ENCODE assay signal across 8 mouse cellular contexts in genomic region chr1:79760656-79761055, GRCm38 (mm10). TPM values are rescaled to one million over a fixed set of nuclear protein-coding genes. Genes with fewer than 3 reads are reported as not detected.
DNase-seq lines count a peak whose midpoint lies in the region; ATAC-seq and TF ChIP-seq lines count a peak whose summit lies in the region.

No protein-coding gene starts in this region.

- H3K9ac ChIP-seq in lung, embryonic 15.5 days: peak overlapping the region; percentile 93
- peak overlapping the region; percentile 86 for H3K9ac ChIP-seq in forebrain, embryonic 15.5 days (replicated peaks)
- H3K9ac ChIP-seq in kidney, embryonic 15.5 days: peak overlapping the region; percentile 87
- peak overlapping the region; percentile 87 for H3K9ac ChIP-seq in midbrain, embryonic 11.5 days (ENCODE audit: low read length)

- no peak for TF ChIP-seq POLR2A in bone marrow, adult 2 months (IDR thresholded peaks at IDR 0.05; ENCODE audit: borderline replicate concordance, control insufficient read depth, low read depth, low read length)

- no peaks in the 10 kb centered on the region for H3K36me3 ChIP-seq in lung, embryonic 15.5 days
- no peaks in the 10 kb centered on the region for H3K36me3 ChIP-seq in forebrain, embryonic 15.5 days
- H3K36me3 ChIP-seq in kidney, embryonic 15.5 days: no peaks in the 10 kb centered on the region
- H3K36me3 ChIP-seq in midbrain, embryonic 11.5 days (ENCODE audit: control insufficient read depth, insufficient read depth, low read length): no peaks in the 10 kb centered on the region

- H3K9me3 ChIP-seq in lung, embryonic 15.5 days: no peaks in the 10 kb centered on the region
- no peaks in the 10 kb centered on the region for H3K9me3 ChIP-seq in forebrain, embryonic 15.5 days
- H3K9me3 ChIP-seq in kidney, embryonic 15.5 days (replicated peaks): no peaks in the 10 kb centered on the region
- H3K9me3 ChIP-seq in midbrain, embryonic 11.5 days (ENCODE audit: control insufficient read depth, low read length): no peaks in the 10 kb centered on the region

- peak; percentile 11; the same call in 1 of the 2 replicates for ATAC-seq in lung, embryonic 15.5 days (ENCODE audit: borderline replicate concordance, extremely low read depth, low FRiP score, low TSS enrichment)
- ATAC-seq in forebrain, embryonic 15.5 days (replicated peaks): no peak; the same call in 1 of the 2 replicates
- ATAC-seq in kidney, embryonic 15.5 days (replicated peaks; ENCODE audit: low FRiP score): peak; percentile 30
- no peak for ATAC-seq in midbrain, embryonic 11.5 days (ENCODE audit: low FRiP score)

- H3K4me3 ChIP-seq in lung, embryonic 15.5 days: peak overlapping the region; percentile 92
- peak overlapping the region; percentile 99 for H3K4me3 ChIP-seq in bone marrow, adult 2 months (replicated peaks; ENCODE audit: control insufficient read depth, low read depth, low read length)
- H3K4me3 ChIP-seq in forebrain, embryonic 15.5 days: peak overlapping the region; percentile 66
- peak overlapping the region; percentile 92 for H3K4me3 ChIP-seq in kidney, embryonic 15.5 days (replicated peaks)
- peak overlapping the region; percentile 82 for H3K4me3 ChIP-seq in midbrain, embryonic 11.5 days (ENCODE audit: low read depth, low read length)

- no peak overlapping the region for H3K27ac ChIP-seq in lung, embryonic 15.5 days
- peak overlapping the region; percentile 20 for H3K27ac ChIP-seq in bone marrow, adult 2 months (ENCODE audit: control insufficient read depth, insufficient read depth, low read depth, low read length, poor library complexity)
- no peak overlapping the region for H3K27ac ChIP-seq in forebrain, embryonic 15.5 days (replicated peaks)
- H3K27ac ChIP-seq in kidney, embryonic 15.5 days: no peak overlapping the region
- H3K27ac ChIP-seq in midbrain, embryonic 11.5 days (ENCODE audit: low read depth, low read length): no peak overlapping the region

- no peaks in the 10 kb centered on the region for H3K27me3 ChIP-seq in lung, embryonic 15.5 days
- H3K27me3 ChIP-seq in forebrain, embryonic 15.5 days: no peaks in the 10 kb centered on the region
- H3K27me3 ChIP-seq in kidney, embryonic 15.5 days: no peaks in the 10 kb centered on the region
- H3K27me3 ChIP-seq in midbrain, embryonic 11.5 days (ENCODE audit: control insufficient read depth, insufficient read depth, low read length): no peaks in the 10 kb centered on the region

- DNase-seq in lung, postnatal 25 days (ENCODE audit: low spot score): no peak
- DNase-seq in midbrain, embryonic 11.5 days (ENCODE audit: low spot score, missing footprints): no peak
- DNase-seq in layer of hippocampus, adult 18-20 months (ENCODE audit: low spot score in 2 of 2): no peak
- no peak for DNase-seq in B cell, adult 2 months

- WGBS in lung, embryonic 15.5 days: 7% methylated on average over 11 of the region's 11 CpGs
- WGBS in bone marrow, adult 2 months: 7% methylated on average over 11 of the region's 11 CpGs
- 4% methylated on average over 11 of the region's 11 CpGs for WGBS in forebrain, embryonic 15.5 days
- 10% methylated on average over 11 of the region's 11 CpGs for WGBS in kidney, embryonic 15.5 days
- 14% methylated on average over 11 of the region's 11 CpGs for WGBS in midbrain, embryonic 11.5 days

- TF ChIP-seq CTCF in bone marrow, adult 2 months (IDR thresholded peaks at IDR 0.05; ENCODE audit: control insufficient read depth, insufficient read depth, low read length): no peak

- peak overlapping the region; percentile 92 for H3K4me2 ChIP-seq in lung, embryonic 15.5 days
- peak overlapping the region; percentile 72 for H3K4me2 ChIP-seq in forebrain, embryonic 15.5 days (replicated peaks)
- peak overlapping the region; percentile 69 for H3K4me2 ChIP-seq in kidney, embryonic 15.5 days
- H3K4me2 ChIP-seq in midbrain, embryonic 11.5 days: peak overlapping the region; percentile 79

- peaks cover 24% of the 10 kb centered on the region for H3K4me1 ChIP-seq in lung, embryonic 15.5 days
- peaks cover 4% of the 10 kb centered on the region for H3K4me1 ChIP-seq in bone marrow, adult 2 months (ENCODE audit: control insufficient read depth, insufficient read depth, low read length)
- peaks cover 22% of the 10 kb centered on the region for H3K4me1 ChIP-seq in forebrain, embryonic 15.5 days
- H3K4me1 ChIP-seq in kidney, embryonic 15.5 days: peaks cover 27% of the 10 kb centered on the region
- peaks cover 8% of the 10 kb centered on the region for H3K4me1 ChIP-seq in midbrain, embryonic 11.5 days (ENCODE audit: control insufficient read depth, insufficient read depth, low read length)

RNA-seq across cellular contexts. Expression of gene Mrpl44, which starts 15.2 kb away (rescaled TPM):
- 58.5 and 59.2 TPM in 2 replicates for polyA plus RNA-seq in lung, embryonic 15.5 days (2015; fragmentation: Nextera tagmentation; extraction: Ambion mirVana)
- 10.1 and 17.1 TPM in 2 replicates for polyA plus RNA-seq in bone marrow, adult 2 months (2011; ENCODE audit: insufficient read depth, insufficient read length, low replicate concordance, missing spikeins)
- 45.8 and 47.4 TPM in 2 replicates for polyA plus RNA-seq in forebrain, embryonic 15.5 days (2015; fragmentation: Nextera tagmentation; extraction: Ambion mirVana)
- polyA plus RNA-seq in kidney, embryonic 15.5 days (2015; fragmentation: Nextera tagmentation; extraction: Ambion mirVana): 56.0 and 60.1 TPM in 2 replicates
- polyA plus RNA-seq in midbrain, embryonic 11.5 days (2014; fragmentation: Nextera tagmentation; extraction: Ambion mirVana): 57.7 and 60.8 TPM in 2 replicates
- 10 to 100 TPM; 30.4 to 30.5 TPM for total RNA-seq in layer of hippocampus, adult 18-20 months (2021)

RNA-seq across cellular contexts. Expression of gene Wdfy1, which starts 15.3 kb away (rescaled TPM):
- polyA plus RNA-seq in lung, embryonic 15.5 days (2015; fragmentation: Nextera tagmentation; extraction: Ambion mirVana): 43.0 and 45.1 TPM in 2 replicates
- polyA plus RNA-seq in bone marrow, adult 2 months (2011; ENCODE audit: insufficient read depth, insufficient read length, low replicate concordance, missing spikeins): 13.1 and 22.5 TPM in 2 replicates
- polyA plus RNA-seq in forebrain, embryonic 15.5 days (2015; fragmentation: Nextera tagmentation; extraction: Ambion mirVana): 79.6 and 87.1 TPM in 2 replicates
- 45.3 and 47.5 TPM in 2 replicates for polyA plus RNA-seq in kidney, embryonic 15.5 days (2015; fragmentation: Nextera tagmentation; extraction: Ambion mirVana)
- 47.1 and 49.1 TPM in 2 replicates for polyA plus RNA-seq in midbrain, embryonic 11.5 days (2014; fragmentation: Nextera tagmentation; extraction: Ambion mirVana)
- 10 to 100 TPM; 35.9 to 39.6 TPM for total RNA-seq in layer of hippocampus, adult 18-20 months (2021)

Comparison
In these comparisons a context has a peak if more than half of its experiments do, and no peak if none do; other contexts are left out.
1. ATAC-seq: peak in lung, embryonic 15.5 days (single experiment) and kidney, embryonic 15.5 days (single experiment); none in forebrain, embryonic 15.5 days (single experiment) and midbrain, embryonic 11.5 days (single experiment).
2. Peak in every context shown above with its lines, with median percentiles within 50 percentile points of each other: H3K4me2 ChIP-seq, H3K4me3 ChIP-seq and H3K9ac ChIP-seq.